Mouse (Mus musculus) hindbrain, embryonic 16.5 days (tissue): ENCODE results near the gene Lif. TPM values are rescaled to one million over a fixed set of nuclear protein-coding genes. Genes with fewer than 3 reads are reported as not detected.

Experiments
- ATAC-seq: fragments of 200-750 bp; cut with Nextera tagmentation; 2 replicates; pipeline ENCODE4 v1.8.0; 2017; ENCODE audit warnings: moderate TSS enrichment, moderate library complexity
- H3K27ac ChIP-seq: fragments of 300-500 bp; sonication (generic); 2 replicates; pipeline ENCODE4 v1.5.1; 2014; ENCODE audit warnings: low read depth, mild to moderate bottlenecking, control low read depth, low read length, moderate library complexity
- H3K27me3 ChIP-seq: fragments of 300-500 bp; sonication (generic); replicated peaks from 2 replicates; pipeline ENCODE4 v1.6.1; 2014; ENCODE audit warnings: low read length; ENCODE audit not compliant: control insufficient read depth, insufficient read depth
- H3K36me3 ChIP-seq: fragments of 300-500 bp; sonication (generic); 2 replicates; pipeline ENCODE4 v1.6.1; 2014; ENCODE audit warnings: mild to moderate bottlenecking, low read length, moderate library complexity, mixed read lengths; ENCODE audit not compliant: control insufficient read depth, insufficient read depth
- H3K4me1 ChIP-seq: fragments of 300-500 bp; sonication (generic); 2 replicates; pipeline ENCODE4 v1.6.1; 2014; ENCODE audit warnings: low read depth, low read length; ENCODE audit not compliant: control insufficient read depth, insufficient read depth
- H3K4me2 ChIP-seq: fragments of 300-500 bp; sonication (generic); 2 replicates; pipeline ENCODE4 v1.6.1; 2014; ENCODE audit warnings: mild to moderate bottlenecking, low read length, control low read depth, moderate library complexity
- H3K4me3 ChIP-seq: fragments of 300-500 bp; sonication (generic); 2 replicates; pipeline ENCODE4 v1.5.1; 2014; ENCODE audit warnings: mild to moderate bottlenecking, low read length, control low read depth, moderate library complexity
- H3K9ac ChIP-seq: fragments of 300-500 bp; sonication (generic); 2 replicates; pipeline ENCODE4 v1.6.1; 2014; ENCODE audit warnings: low read depth, mild to moderate bottlenecking, control low read depth, low read length, moderate library complexity
- H3K9me3 ChIP-seq: fragments of 300-500 bp; sonication (generic); 2 replicates; pipeline ENCODE4 v1.6.1; 2014; ENCODE audit warnings: mild to moderate bottlenecking, low read length, moderate library complexity; ENCODE audit not compliant: control insufficient read depth
- WGBS: fragments of 180-500 bp; shearing (Covaris S2); extraction: QIAGEN DNeasy Blood & Tissue Kit; methylation state at CpG from one replicate; pipeline ENCODE4 v1.1.7; 2014; 5-methylcytosine and 5-hydroxymethylcytosine counted together
- polyA plus RNA-seq: library from polyadenylated mRNA; unstranded; fragments of >200 nt; fragmentation: Nextera tagmentation; extraction: Ambion mirVana; gene quantifications from 2 replicates; pipeline ENCODE4 v1.2.1, GENCODE M21; 2015

Gene Lif
- polyA plus RNA-seq, 1 experiment from 2014 or later: 0.05 TPM

GRCm38 (mm10) chr11:4294495-4295351, 37.4 kb downstream of the Lif start:
- ATAC-seq: peak; percentile 70; the same call in 1 of the 2 replicates
- H3K27ac ChIP-seq: no peak overlapping the region
- H3K9ac ChIP-seq: no peak overlapping the region
- no peaks in the 10 kb centered on the region for H3K27me3 ChIP-seq
- H3K36me3 ChIP-seq: no peaks in the 10 kb centered on the region
- no peak overlapping the region for H3K4me3 ChIP-seq
- WGBS: 48% methylated on average over 14 of the region's 14 CpGs
- no peaks in the 10 kb centered on the region for H3K9me3 ChIP-seq
- peaks cover 7% of the 10 kb centered on the region for H3K4me1 ChIP-seq
- no peak overlapping the region; the same call in 1 of the 2 replicates for H3K4me2 ChIP-seq

- Histone ChIP-seq H3K9me3 (no peaks in the 10 kb centered on the region), H3K27ac (no peak overlapping the region), H3K4me3 (no peak overlapping the region), H3K4me1 (peaks cover 7% of the 10 kb centered on the region), H3K27me3 (no peaks in the 10 kb centered on the region), H3K36me3 (no peaks in the 10 kb centered on the region), H3K4me2 (no peak overlapping the region), H3K9ac (no peak overlapping the region)
- 59% methylated on average over 10 of the region's 10 CpGs for WGBS
- no peak for ATAC-seq
These were observed 39.4 kb downstream of the Lif start for GRCm38 (mm10) chr11:4296610-4297275.

- WGBS: 85% methylated on average over 3 of the region's 3 CpGs
- Histone ChIP-seq H3K4me1 (peaks cover 7% of the 10 kb centered on the region), H3K9me3 (no peaks in the 10 kb centered on the region), H3K4me3 (no peak overlapping the region), H3K4me2 (no peak overlapping the region), H3K36me3 (no peaks in the 10 kb centered on the region), H3K27me3 (no peaks in the 10 kb centered on the region), H3K27ac (no peak overlapping the region), H3K9ac (no peak overlapping the region)
- no peak for ATAC-seq
These were observed 40.4 kb downstream of the Lif start for GRCm38 (mm10) chr11:4297753-4298152.

GRCm38 (mm10) chr11:4298615-4299014, 41.3 kb downstream of the Lif start:
- Histone ChIP-seq H3K4me1 (peaks cover 7% of the 10 kb centered on the region), H3K4me3 (no peak overlapping the region), H3K4me2 (no peak overlapping the region), H3K27me3 (no peaks in the 10 kb centered on the region), H3K36me3 (no peaks in the 10 kb centered on the region), H3K9ac (no peak overlapping the region), H3K27ac (no peak overlapping the region), H3K9me3 (no peaks in the 10 kb centered on the region)
- ATAC-seq: no peak
- whole genome bisulfite sequencing: 46% methylated on average over 7 of the region's 7 CpGs

- Histone ChIP-seq H3K4me2 (no peak overlapping the region), H3K36me3 (no peaks in the 10 kb centered on the region), H3K9me3 (no peaks in the 10 kb centered on the region), H3K9ac (no peak overlapping the region), H3K27ac (no peak overlapping the region), H3K4me3 (no peak overlapping the region), H3K4me1 (peaks cover 7% of the 10 kb centered on the region), H3K27me3 (no peaks in the 10 kb centered on the region)
- 49% methylated on average over 12 of the region's 12 CpGs for WGBS
- ATAC-seq: no peak
These were observed 41.8 kb downstream of the Lif start for GRCm38 (mm10) chr11:4299191-4299590.

GRCm38 (mm10) chr11:4299735-4300474, 42.5 kb downstream of the Lif start:
- no peak for ATAC-seq
- H3K36me3 ChIP-seq: no peaks in the 10 kb centered on the region
- WGBS: 64% methylated on average over 14 of the region's 14 CpGs

GRCm38 (mm10) chr11:4300683-4301082, 43.3 kb downstream of the Lif start:
- Histone ChIP-seq H3K27me3 (no peaks in the 10 kb centered on the region), H3K9ac (no peak overlapping the region), H3K4me1 (no peaks in the 10 kb centered on the region), H3K4me3 (no peak overlapping the region), H3K4me2 (no peak overlapping the region), H3K9me3 (no peaks in the 10 kb centered on the region), H3K36me3 (no peaks in the 10 kb centered on the region), H3K27ac (no peak overlapping the region)
- WGBS: 86% methylated on average over 3 of the region's 3 CpGs
- no peak for ATAC-seq

More at GRCm38 (mm10) chr11:4299735-4300474, 42.5 kb downstream of the Lif start:
- H3K27ac ChIP-seq: no peak overlapping the region
- peaks cover 5% of the 10 kb centered on the region for H3K4me1 ChIP-seq
- H3K4me3 ChIP-seq: no peak overlapping the region
- H3K4me2 ChIP-seq: no peak overlapping the region
- no peaks in the 10 kb centered on the region for H3K27me3 ChIP-seq
- no peaks in the 10 kb centered on the region for H3K9me3 ChIP-seq
- no peak overlapping the region for H3K9ac ChIP-seq

- Histone ChIP-seq H3K4me3 (no peak overlapping the region), H3K9me3 (no peaks in the 10 kb centered on the region), H3K4me1 (no peaks in the 10 kb centered on the region), H3K27ac (no peak overlapping the region), H3K27me3 (no peaks in the 10 kb centered on the region), H3K9ac (no peak overlapping the region), H3K4me2 (no peak overlapping the region), H3K36me3 (no peaks in the 10 kb centered on the region)
- WGBS: 32% methylated on average over 5 of the region's 5 CpGs
- no peak for ATAC-seq
These were observed 45.1 kb downstream of the Lif start for GRCm38 (mm10) chr11:4302363-4302913.
